Mouse (Mus musculus): ENCODE results near the gene Pik3ip1.

GRCm38 (mm10) chr11:3283645-3284044 lies 46.6 kb upstream of the Pik3ip1 start:
- TF ChIP-seq CTCF (IDR thresholded peaks at IDR 0.05; ENCODE audit: extremely low read depth, insufficient read depth, insufficient read length, insufficient replicate concordance) (no peak), POLR2A (IDR thresholded peaks at IDR 0.05; ENCODE audit: low read depth, low read length) (no peak)

Measured in spleen, adult 2 months (tissue).